Comparison of ENCODE assay signal across 12 mouse cellular contexts in the genomic region with DNA sequence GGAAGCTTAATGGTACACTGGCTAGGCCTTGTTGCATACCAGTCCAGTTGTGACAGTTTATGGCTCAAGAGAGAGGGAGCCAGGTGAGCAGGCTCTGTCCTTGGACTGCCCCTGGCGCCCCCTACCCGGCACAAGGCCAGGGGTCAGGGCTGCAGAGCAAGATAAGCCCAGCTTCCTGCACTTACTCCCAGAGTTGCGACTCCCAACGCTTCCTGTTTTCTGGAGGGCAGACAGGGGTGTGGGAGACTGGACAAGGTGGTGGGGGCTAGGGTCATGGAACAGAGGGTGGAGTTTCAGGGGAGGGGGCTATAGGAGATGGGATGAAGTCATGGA. TPM values are rescaled to one million over a fixed set of nuclear protein-coding genes. Genes with fewer than 3 reads are reported as not detected.
A peak's percentile ranks its signal among the peaks of the same experiment; 100 is the strongest.
DNase-seq lines count a peak whose midpoint lies in the region; ATAC-seq and TF ChIP-seq lines count a peak whose summit lies in the region.
"Had no signal": no experiment of that assay in that cellular context is flagged by ENCODE, and none has a peak within 500 bp of the region (broad histone marks: within the 10 kb centered on the region; RNA-seq: fewer than 3 reads in every experiment).

No protein-coding gene starts in this region.

- H3K4me2 ChIP-seq in heart, embryonic 16.5 days (ENCODE audit: low read depth, low read length) = no peak overlapping the region
- H3K4me2 ChIP-seq in limb, embryonic 13.5 days (replicated peaks) = no peak overlapping the region
- no peak overlapping the region for H3K4me2 ChIP-seq in midbrain, embryonic 16.5 days (ENCODE audit: low read length)

- no peaks in the 10 kb centered on the region for H3K9me3 ChIP-seq in heart, embryonic 16.5 days (replicated peaks; ENCODE audit: control insufficient read depth, low read length)
- no peaks in the 10 kb centered on the region for H3K9me3 ChIP-seq in limb, embryonic 13.5 days
- H3K9me3 ChIP-seq in midbrain, embryonic 16.5 days (replicated peaks; ENCODE audit: control insufficient read depth, low read length, poor library complexity, severe bottlenecking) = no peaks in the 10 kb centered on the region

- WGBS in heart, embryonic 16.5 days = 18% methylated on average over 4 of the region's 4 CpGs
- 29% methylated on average over 4 of the region's 4 CpGs for WGBS in limb, embryonic 13.5 days
- WGBS in cerebellum, adult 2 months = 37% methylated on average over 4 of the region's 4 CpGs
- WGBS in midbrain, embryonic 16.5 days = 28% methylated on average over 4 of the region's 4 CpGs

- no peak for TF ChIP-seq POLR2A in cerebellum, adult 2 months (IDR thresholded peaks at IDR 0.05; ENCODE audit: borderline replicate concordance, insufficient read depth, low read length)

- peak; percentile 71 for ATAC-seq in heart, embryonic 16.5 days (replicated peaks; ENCODE audit: extremely low read depth, insufficient read depth, low FRiP score)
- ATAC-seq in limb, embryonic 13.5 days (ENCODE audit: low FRiP score, low read depth) = peak; percentile 7; the same call in 1 of the 2 replicates
- ATAC-seq in midbrain, embryonic 16.5 days = no peak

- no peak overlapping the region for H3K4me3 ChIP-seq in heart, embryonic 16.5 days (ENCODE audit: low read length)
- no peak overlapping the region for H3K4me3 ChIP-seq in limb, embryonic 13.5 days
- H3K4me3 ChIP-seq in cerebellum, adult 2 months (replicated peaks; ENCODE audit: insufficient read depth, low read depth, low read length) = no peak overlapping the region
- no peak overlapping the region for H3K4me3 ChIP-seq in midbrain, embryonic 16.5 days (ENCODE audit: low read depth, low read length)
- H3K4me3 ChIP-seq: myocyte had no signal

- no peaks in the 10 kb centered on the region for H3K27me3 ChIP-seq in heart, embryonic 16.5 days (ENCODE audit: control insufficient read depth, insufficient read depth, low read length)
- H3K27me3 ChIP-seq in limb, embryonic 13.5 days = peaks cover 5% of the 10 kb centered on the region
- H3K27me3 ChIP-seq in cerebellum, adult 2 months (ENCODE audit: control insufficient read depth, insufficient read depth, low read length) = no peaks in the 10 kb centered on the region
- H3K27me3 ChIP-seq in midbrain, embryonic 16.5 days (ENCODE audit: control insufficient read depth, insufficient read depth, low read depth, low read length) = peaks cover 4% of the 10 kb centered on the region

- H3K36me3 ChIP-seq in heart, embryonic 16.5 days (ENCODE audit: control insufficient read depth, insufficient read depth) = no peaks in the 10 kb centered on the region
- no peaks in the 10 kb centered on the region for H3K36me3 ChIP-seq in limb, embryonic 13.5 days
- no peaks in the 10 kb centered on the region for H3K36me3 ChIP-seq in midbrain, embryonic 16.5 days (ENCODE audit: control insufficient read depth, insufficient read depth, low read length)

- peak; percentile 46 for DNase-seq in testis, postnatal 10 days (ENCODE audit: low spot score)
- DNase-seq in testis, postnatal 14 days (ENCODE audit: low spot score) = no peak
- DNase-seq in yolk sac, embryonic 10.5 days (ENCODE audit: low spot score) = peak; percentile 55
- DNase-seq in cerebellum, adult 2 months = no peak
- no peak for DNase-seq in spleen, adult 12 weeks (ENCODE audit: low spot score)

- peak overlapping the region; percentile 85 for H3K27ac ChIP-seq in heart, embryonic 16.5 days (ENCODE audit: low read length)
- H3K27ac ChIP-seq in limb, embryonic 13.5 days = no peak overlapping the region
- H3K27ac ChIP-seq in cerebellum, adult 2 months (ENCODE audit: insufficient read depth, low read length) = no peak overlapping the region
- H3K27ac ChIP-seq in midbrain, embryonic 16.5 days (ENCODE audit: low read length) = no peak overlapping the region

- H3K9ac ChIP-seq in heart, embryonic 16.5 days (ENCODE audit: low read length) = no peak overlapping the region
- no peak overlapping the region for H3K9ac ChIP-seq in limb, embryonic 13.5 days
- no peak overlapping the region for H3K9ac ChIP-seq in midbrain, embryonic 16.5 days (ENCODE audit: low read depth, low read length)

- TF ChIP-seq CTCF in cerebellum, adult 2 months (IDR thresholded peaks at IDR 0.05; ENCODE audit: borderline replicate concordance, insufficient read depth, low read depth, low read length) = no peak

- 0 out of 2 replicates have a peak, but pooled peaks cover 7% of the 10 kb centered on the region for H3K4me1 ChIP-seq in heart, embryonic 16.5 days (ENCODE audit: control insufficient read depth, insufficient read depth, low read length)
- H3K4me1 ChIP-seq in limb, embryonic 13.5 days = peaks cover 19% of the 10 kb centered on the region
- peaks cover 8% of the 10 kb centered on the region; the same call in 1 of the 2 replicates for H3K4me1 ChIP-seq in cerebellum, adult 2 months (ENCODE audit: control insufficient read depth, insufficient read depth, low read length)
- no peaks in the 10 kb centered on the region for H3K4me1 ChIP-seq in midbrain, embryonic 16.5 days (ENCODE audit: control insufficient read depth, insufficient read depth, low read length)

RNA-seq across cellular contexts. Expression of a gene that starts 6.4 kb away (rescaled TPM):
- not detected in 2 replicates for polyA plus RNA-seq in heart, embryonic 16.5 days (2015; fragmentation: Nextera tagmentation; extraction: Ambion mirVana)
- polyA plus RNA-seq in limb, embryonic 13.5 days (2015; fragmentation: Nextera tagmentation; extraction: Ambion mirVana) = 0.53 TPM in 1 of 2 replicates, not detected in the other
- 0.21 and 0.26 TPM in 2 replicates for polyA plus RNA-seq in cerebellum, adult 2 months (2012; rRNA removed)
- polyA plus RNA-seq in midbrain, embryonic 16.5 days (2015; fragmentation: Nextera tagmentation; extraction: Ambion mirVana) = 0.25 and 0.39 TPM in 2 replicates
- polyA plus RNA-seq: myocyte; stomach, embryonic 14.5 days had no signal

RNA-seq across cellular contexts. Expression of a gene that starts 8.2 kb away (rescaled TPM):
- polyA plus RNA-seq in heart, embryonic 16.5 days (2015; fragmentation: Nextera tagmentation; extraction: Ambion mirVana) = 53.6 and 55.9 TPM in 2 replicates
- polyA plus RNA-seq in limb, embryonic 13.5 days (2015; fragmentation: Nextera tagmentation; extraction: Ambion mirVana) = 28.5 and 30.0 TPM in 2 replicates
- polyA plus RNA-seq in cerebellum, adult 2 months (2012; rRNA removed) = 15.1 and 17.8 TPM in 2 replicates
- polyA plus RNA-seq in midbrain, embryonic 16.5 days (2015; fragmentation: Nextera tagmentation; extraction: Ambion mirVana) = 14.6 and 15.7 TPM in 2 replicates

RNA-seq across cellular contexts. Expression of a gene that starts 16.8 kb away (rescaled TPM):
- polyA plus RNA-seq in heart, embryonic 16.5 days (2015; fragmentation: Nextera tagmentation; extraction: Ambion mirVana) = 17.6 and 19.6 TPM in 2 replicates
- 33.3 and 34.3 TPM in 2 replicates for polyA plus RNA-seq in limb, embryonic 13.5 days (2015; fragmentation: Nextera tagmentation; extraction: Ambion mirVana)
- polyA plus RNA-seq in cerebellum, adult 2 months (2012; rRNA removed) = 128 and 138 TPM in 2 replicates
- polyA plus RNA-seq in midbrain, embryonic 16.5 days (2015; fragmentation: Nextera tagmentation; extraction: Ambion mirVana) = 58.2 and 59.2 TPM in 2 replicates

RNA-seq across cellular contexts. Expression of a gene that starts 30.5 kb away (rescaled TPM):
- polyA plus RNA-seq in heart, embryonic 16.5 days (2015; fragmentation: Nextera tagmentation; extraction: Ambion mirVana) = 34.5 and 40.2 TPM in 2 replicates
- 79.0 and 82.0 TPM in 2 replicates for polyA plus RNA-seq in limb, embryonic 13.5 days (2015; fragmentation: Nextera tagmentation; extraction: Ambion mirVana)
- polyA plus RNA-seq in cerebellum, adult 2 months (2012; rRNA removed) = 29.2 and 30.6 TPM in 2 replicates
- polyA plus RNA-seq in midbrain, embryonic 16.5 days (2015; fragmentation: Nextera tagmentation; extraction: Ambion mirVana) = 60.8 and 65.1 TPM in 2 replicates

RNA-seq across cellular contexts. Expression of a gene that starts 35.0 kb away (rescaled TPM):
- not detected in 2 replicates for polyA plus RNA-seq in heart, embryonic 16.5 days (2015; fragmentation: Nextera tagmentation; extraction: Ambion mirVana)
- polyA plus RNA-seq in limb, embryonic 13.5 days (2015; fragmentation: Nextera tagmentation; extraction: Ambion mirVana) = not detected in 2 replicates
- not detected in 2 replicates for polyA plus RNA-seq in cerebellum, adult 2 months (2012; rRNA removed)
- polyA plus RNA-seq in midbrain, embryonic 16.5 days (2015; fragmentation: Nextera tagmentation; extraction: Ambion mirVana) = not detected in 2 replicates
- polyA plus RNA-seq: embryonic facial prominence, embryonic 11.5 days; intestine, embryonic 14.5 days; myocyte; stomach, embryonic 14.5 days had no signal

Comparison
In these comparisons a context has a peak if more than half of its experiments do, and no peak if none do; other contexts are left out.
1. DNase-seq: peak in testis, postnatal 10 days (single experiment) and yolk sac, embryonic 10.5 days (single experiment); none in testis, postnatal 14 days (single experiment), cerebellum, adult 2 months (0 of 2) and spleen, adult 12 weeks (single experiment).